Mouse (Mus musculus) ES-E14 (cell line): ENCODE results near the gene Ttc32. TPM values are rescaled to one million over a fixed set of nuclear protein-coding genes. Genes with fewer than 3 reads are reported as not detected.
A peak's percentile ranks its signal among the peaks of the same experiment; 100 is the strongest.
"Not testable (repeated sequence)": the region's sequence is repeated elsewhere in the genome, so short reads cannot be mapped to it uniquely, and the experiment has no call there.

Experiments used
- DNase-seq: peaks from one replicate; pipeline ENCODE4 v3.0.0-alpha.2; 2013; ENCODE audit warnings: low read depth, low spot score
- H3K27ac ChIP-seq: 2 replicates; pipeline ENCODE4 v1.5.1; 2012; ENCODE audit warnings: low read depth, mild to moderate bottlenecking, low read length, moderate library complexity, mixed read lengths; ENCODE audit not compliant: poor library complexity, insufficient read depth, severe bottlenecking
- H3K36me3 ChIP-seq: 2 replicates; pipeline ENCODE4 v1.6.1; 2012; ENCODE audit warnings: mild to moderate bottlenecking, low read length, moderate library complexity, mixed read lengths; ENCODE audit not compliant: control insufficient read depth, poor library complexity, insufficient read depth, severe bottlenecking
- H3K4me1 ChIP-seq, 2 experiments: fragments of 150-350 bp in 1 of 2; sonication (generic) in 1 of 2; 2 replicates each; pipeline ENCODE4 v1.6.1; 2012; ENCODE audit warnings: low read length in 2 of 2, mild to moderate bottlenecking in 1 of 2, mixed read lengths in 1 of 2; ENCODE audit not compliant: control insufficient read depth in 2 of 2, insufficient read depth in 2 of 2, poor library complexity in 1 of 2
- H3K4me3 ChIP-seq, 2 experiments: fragments of 150-350 bp in 1 of 2; sonication (generic) in 1 of 2; 2 replicates each; pipeline ENCODE4 v1.5.1; 2012; ENCODE audit warnings: low read length in 2 of 2, low read depth in 1 of 2, mild to moderate bottlenecking in 1 of 2, mixed read lengths in 1 of 2; ENCODE audit not compliant: insufficient read depth in 1 of 2, poor library complexity in 1 of 2, severe bottlenecking in 1 of 2
- H3K9ac ChIP-seq: 2 replicates; pipeline ENCODE4 v1.6.1; 2012; ENCODE audit warnings: low read depth, mild to moderate bottlenecking, low read length, mixed read lengths; ENCODE audit not compliant: poor library complexity, insufficient read depth, severe bottlenecking
- H3K9me3 ChIP-seq: fragments of 150-350 bp; sonication (generic); 2 replicates; pipeline ENCODE4 v1.6.1; 2012; ENCODE audit warnings: low read depth, mild to moderate bottlenecking, low read length; ENCODE audit not compliant: control insufficient read depth, insufficient read depth
- CHD2 ChIP-seq: IDR thresholded peaks from 2 replicates; pipeline ENCODE4 v1.6.1; 2014; ENCODE audit warnings: mild to moderate bottlenecking, low read depth, low read length, inconsistent platforms
- HCFC1 ChIP-seq: IDR thresholded peaks from 2 replicates; pipeline ENCODE4 v1.6.1; 2012; ENCODE audit warnings: low read length, inconsistent platforms, borderline replicate concordance; ENCODE audit not compliant: insufficient read depth
- MAFK ChIP-seq: IDR thresholded peaks from 2 replicates; pipeline ENCODE4 v1.6.1; 2014; ENCODE audit warnings: mild to moderate bottlenecking, low read depth, low read length, inconsistent platforms; ENCODE audit not compliant: insufficient read depth
- ZC3H11A ChIP-seq: IDR thresholded peaks from 2 replicates; pipeline ENCODE4 v1.6.1; 2012; ENCODE audit warnings: low read depth, mild to moderate bottlenecking, inconsistent platforms, low read length, borderline replicate concordance
- ZNF384 ChIP-seq: IDR thresholded peaks from 2 replicates; pipeline ENCODE4 v1.6.1; 2012; ENCODE audit warnings: low read depth, low read length, inconsistent platforms
- in situ Hi-C, 2 experiments: fragments of 600-800 bp; cut with MboI; formaldehyde crosslinking; loops; one replicate each; pipeline ENCODE4 v1.15.1; 2025; ENCODE audit warnings: low sequenced_read_pairs in 2 of 2, inconsistent platforms in 1 of 2; ENCODE audit not compliant: unreplicated experiment in 2 of 2
- total RNA-seq: library from RNA; depleted of rRNA; stranded (reverse); fragments of 300-350 nt; gene quantifications from 2 replicates; pipeline ENCODE4 v1.2.3, GENCODE M21; 2012

Gene Ttc32
- total RNA-seq, 1 experiment, result 6.7 TPM

DNA sequence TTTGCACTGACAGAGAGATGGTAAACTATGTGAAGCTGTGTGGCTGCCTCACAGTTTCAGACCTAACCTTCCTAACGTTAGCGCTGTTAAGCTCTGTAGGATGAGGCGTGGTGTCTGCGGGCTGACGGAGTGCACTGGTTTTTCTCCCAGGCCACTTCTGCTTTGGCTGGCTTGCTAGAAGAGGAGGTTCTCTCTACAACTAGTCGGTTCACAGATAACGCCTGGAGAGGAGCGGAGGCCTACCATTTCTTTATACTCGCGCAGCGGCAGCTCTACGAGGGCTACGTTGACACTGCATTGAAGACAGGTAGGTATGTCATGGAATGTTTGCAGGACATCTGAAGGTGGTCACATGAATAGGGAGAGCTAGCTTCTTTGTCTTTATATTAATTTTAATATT is 5.1 kb upstream of the Ttc32 start:
- DNase-seq, result no peak
- Histone ChIP-seq H3K36me3 (peaks cover 5% of the 10 kb centered on the region; the same call in 1 of the 2 replicates), H3K9me3 (no peaks in the 10 kb centered on the region), H3K4me3 (no peak overlapping the region), H3K4me1 (peaks cover 0 to 2% of the 10 kb centered on the region in 2 experiments; a peak in 2 of 4 replicates), H3K27ac (no peak overlapping the region), H3K9ac (peak overlapping the region; percentile 32; the same call in 1 of the 2 replicates)
- TF ChIP-seq MAFK (no peak), ZC3H11A (no peak), CHD2 (no peak), ZNF384 (no peak), HCFC1 (no peak)
- in situ Hi-C loops, result loop anchor here in 1 of 2 experiments (25.0 kb wide), 1 partner anchor 262 kb away; the partner anchor contains the start of gene Sdc1

- in situ Hi-C loops, result no loop called here
- no peak for TF ChIP-seq CHD2
- TF ChIP-seq ZC3H11A, result no peak
- no peak for TF ChIP-seq ZNF384
- TF ChIP-seq HCFC1, result no peak
- no peak for TF ChIP-seq MAFK
- no peak overlapping the region for H3K27ac ChIP-seq
- peaks cover 5% of the 10 kb centered on the region; the same call in 1 of the 2 replicates for H3K36me3 ChIP-seq
- DNase-seq, result no peak
- no peak overlapping the region for H3K4me3 ChIP-seq
- H3K9ac ChIP-seq, result no peak overlapping the region
- H3K9me3 ChIP-seq, result no peaks in the 10 kb centered on the region
- no peaks in the 10 kb centered on the region; a peak in 1 of 4 replicates for H3K4me1 ChIP-seq
Measured at GRCm38 (mm10) chr12:9026843-9027242, 3.0 kb upstream of the Ttc32 start.

DNA sequence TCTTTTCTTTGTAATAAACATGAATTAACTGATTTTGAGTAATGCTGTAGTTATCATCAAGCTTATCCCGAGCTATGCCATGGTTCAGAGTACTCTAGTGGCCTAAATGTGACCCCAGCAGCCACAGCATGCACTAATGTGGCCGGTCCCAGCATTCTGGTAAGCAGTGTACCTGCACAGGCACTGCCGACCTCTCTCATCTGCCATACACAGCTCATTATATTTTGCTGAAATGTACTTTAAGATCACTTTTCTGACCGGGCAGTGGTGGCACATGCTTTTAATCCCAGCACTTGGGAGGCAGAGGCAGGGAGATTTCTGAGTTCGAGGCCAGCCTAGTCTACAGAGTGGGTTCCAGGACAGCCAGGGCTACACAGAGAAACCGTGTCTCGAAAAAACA is 981 bp upstream of the Ttc32 start:
- DNase-seq, in situ Hi-C loops, H3K36me3 ChIP-seq, H3K9me3 ChIP-seq, H3K4me3 ChIP-seq, H3K4me1 ChIP-seq, H3K27ac ChIP-seq: not testable (repeated sequence)
- H3K9ac ChIP-seq, result peak overlapping the region; percentile 15; the same call in 1 of the 2 replicates

DNA sequence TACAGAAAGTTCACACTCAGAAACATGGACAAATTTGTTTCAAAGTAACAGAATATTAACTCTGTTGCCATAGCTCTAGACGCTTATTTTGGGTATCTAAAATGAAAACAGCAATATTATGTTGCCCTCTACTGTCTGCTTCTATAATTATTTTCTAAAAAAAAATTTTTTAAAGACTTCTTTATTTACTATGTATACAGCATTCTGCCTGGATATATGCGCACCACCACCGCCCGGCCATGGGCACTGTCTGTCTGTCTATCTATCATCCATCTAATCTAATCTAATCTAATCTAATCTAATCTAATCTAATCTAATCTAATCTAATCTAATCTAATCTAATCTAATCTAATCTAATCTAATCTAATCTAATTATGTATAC is 300 bp upstream of the Ttc32 start:
- in situ Hi-C loops, result no loop called here
- no peak for DNase-seq
- Histone ChIP-seq H3K27ac (no peak overlapping the region), H3K4me1 (no peaks in the 10 kb centered on the region; a peak in 1 of 4 replicates), H3K9ac (no peak overlapping the region), H3K36me3 (peaks cover 5% of the 10 kb centered on the region), H3K9me3 (no peaks in the 10 kb centered on the region), H3K4me3 (peak overlapping the region; percentile 63 to 90; a peak in 3 of 4 replicates)
- TF ChIP-seq HCFC1 (no peak), ZNF384 (no peak), MAFK (no peak), CHD2 (no peak), ZC3H11A (no peak)

DNA sequence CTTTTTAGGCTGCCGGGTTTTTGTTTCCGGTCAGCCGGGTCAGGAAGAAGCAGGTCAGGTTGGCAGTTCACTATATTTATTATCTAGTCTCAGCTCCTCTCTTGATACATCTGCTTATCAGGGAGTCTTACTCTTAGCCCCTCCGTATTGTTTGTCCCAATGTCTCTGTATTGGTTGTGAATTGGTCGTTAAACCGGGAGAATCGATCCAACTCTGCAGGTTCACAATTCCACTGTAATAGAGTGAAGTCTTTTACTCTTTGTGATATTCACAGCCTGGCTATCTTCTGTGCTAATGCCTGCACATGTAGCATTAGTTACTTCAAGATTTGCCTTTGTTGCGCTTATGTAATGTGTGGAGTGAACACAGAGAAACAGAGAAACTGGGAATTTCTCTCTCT is 1.4 kb downstream of the Ttc32 start:
- no peak overlapping the region for H3K9ac ChIP-seq
- peak overlapping the region; percentile 63 to 90; a peak in 3 of 4 replicates for H3K4me3 ChIP-seq
- peaks cover 5% of the 10 kb centered on the region for H3K36me3 ChIP-seq
- in situ Hi-C loops, result no loop called here
- H3K4me1 ChIP-seq, result no peaks in the 10 kb centered on the region; a peak in 1 of 4 replicates
- H3K27ac ChIP-seq, result no peak overlapping the region
- TF ChIP-seq HCFC1 (no peak), CHD2 (no peak), MAFK (no peak), ZC3H11A (no peak), ZNF384 (no peak)
- no peaks in the 10 kb centered on the region for H3K9me3 ChIP-seq
- DNase-seq, result no peak
